Mouse (Mus musculus): Measurements from ENCODE around the gene Il16.

GRCm38 (mm10) chr7:83631828-83632681, 113.5 kb downstream of the Il16 start, which contains the start of gene Stard5:
- TF ChIP-seq CTCF (IDR thresholded peaks at IDR 0.05): peak; percentile 42
- TF ChIP-seq EP300 (IDR thresholded peaks at IDR 0.05; ENCODE audit: insufficient read depth, low read depth, low read length): no peak
- peak; percentile 95 for TF ChIP-seq POLR2A (IDR thresholded peaks at IDR 0.05; ENCODE audit: insufficient read depth, low read depth, low read length)

All from heart, adult 2 months (tissue).